Mouse (Mus musculus): ENCODE measurements around the gene Slc22a14. TPM values are rescaled to one million over a fixed set of nuclear protein-coding genes. Genes with fewer than 3 reads are reported as not detected.
A peak's percentile ranks its signal among the peaks of the same experiment; 100 is the strongest.

Gene Slc22a14
- total and polyA plus RNA-seq, 3 experiments: not detected

- no peak for DNase-seq (ENCODE audit: low read depth, low spot score)
- Histone ChIP-seq H3K27ac (ENCODE audit: control insufficient read depth, low read depth, low read length) (no peak overlapping the region), H3K9me3 (replicated peaks; ENCODE audit: insufficient read depth, low read length) (no peaks in the 10 kb centered on the region), H3K27me3 (ENCODE audit: control insufficient read depth in 1 of 2, insufficient read depth in 2 of 2, low read length in 2 of 2) (no peaks in the 10 kb centered on the region), H3K9ac (ENCODE audit: control insufficient read depth, low read depth, low read length, poor library complexity, severe bottlenecking) (no peak overlapping the region), H3K4me1 (ENCODE audit: control insufficient read depth in 1 of 2, insufficient read depth in 2 of 2, low read length in 2 of 2) (peaks cover 6 to 19% of the 10 kb centered on the region in 2 experiments), H3K36me3 (ENCODE audit: control insufficient read depth in 1 of 2, insufficient read depth in 2 of 2, low read length in 2 of 2) (peaks cover 0 to 8% of the 10 kb centered on the region in 2 experiments; a peak in 3 of 4 replicates), H3K79me2 (ENCODE audit: control insufficient read depth, insufficient read depth, low read length, poor library complexity) (no peaks in the 10 kb centered on the region), H3K4me3 (ENCODE audit: control insufficient read depth in 1 of 2, insufficient read depth in 1 of 2, low read depth in 2 of 2, low read length in 2 of 2) (no peak overlapping the region)
- TF ChIP-seq MAX (IDR thresholded peaks at IDR 0.05; ENCODE audit: low read length): no peak
Measured at GRCm38 (mm10) chr9:119363229-119363628, 2.1 kb downstream of the Slc22a14 start.

DNA sequence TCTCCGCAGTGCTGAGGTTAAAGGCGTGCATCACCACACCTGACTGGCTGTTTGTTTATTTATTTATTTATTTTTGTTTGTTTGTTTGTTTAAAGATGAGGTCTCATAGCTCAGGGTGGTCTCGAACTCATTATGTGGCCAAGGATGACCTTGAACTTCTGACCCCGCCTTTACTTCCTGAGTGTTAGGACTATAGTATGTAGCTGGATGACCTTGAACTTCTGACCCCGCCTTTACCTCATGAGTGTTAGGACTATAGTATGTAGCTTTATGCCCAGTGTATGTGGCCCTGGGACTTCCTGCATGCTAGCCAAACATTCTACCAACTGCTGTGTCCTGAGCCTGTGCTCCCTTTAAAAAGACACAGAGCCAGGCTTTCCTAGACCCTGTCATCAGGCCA, 3.9 kb downstream of the Slc22a14 start:
- TF ChIP-seq MAZ (IDR thresholded peaks at IDR 0.05; ENCODE audit: low read depth, low read length) (no peak), POLR2AphosphoS5 (IDR thresholded peaks at IDR 0.05; ENCODE audit: borderline replicate concordance, low read depth, low read length) (no peak)
- peaks cover 6 to 27% of the 10 kb centered on the region in 2 experiments for H3K4me1 ChIP-seq (ENCODE audit: control insufficient read depth in 1 of 2, insufficient read depth in 2 of 2, low read length in 2 of 2)
- no peak overlapping the region for H3K27ac ChIP-seq (ENCODE audit: control insufficient read depth, low read depth, low read length)
- DNase-seq (ENCODE audit: low read depth, low spot score): no peak
- peaks cover 0 to 8% of the 10 kb centered on the region in 2 experiments; a peak in 2 of 4 replicates for H3K36me3 ChIP-seq (ENCODE audit: control insufficient read depth in 1 of 2, insufficient read depth in 2 of 2, low read length in 2 of 2)
- H3K79me2 ChIP-seq (ENCODE audit: control insufficient read depth, insufficient read depth, low read length, poor library complexity): peaks cover 5% of the 10 kb centered on the region; the same call in 1 of the 2 replicates
- H3K9ac ChIP-seq (ENCODE audit: control insufficient read depth, low read depth, low read length, poor library complexity, severe bottlenecking): no peak overlapping the region
- H3K9me3 ChIP-seq (replicated peaks; ENCODE audit: insufficient read depth, low read length): no peaks in the 10 kb centered on the region
- no peaks in the 10 kb centered on the region for H3K27me3 ChIP-seq (ENCODE audit: control insufficient read depth in 1 of 2, insufficient read depth in 2 of 2, low read length in 2 of 2)
- H3K4me3 ChIP-seq (ENCODE audit: control insufficient read depth in 1 of 2, insufficient read depth in 1 of 2, low read depth in 2 of 2, low read length in 2 of 2): no peak overlapping the region

DNA sequence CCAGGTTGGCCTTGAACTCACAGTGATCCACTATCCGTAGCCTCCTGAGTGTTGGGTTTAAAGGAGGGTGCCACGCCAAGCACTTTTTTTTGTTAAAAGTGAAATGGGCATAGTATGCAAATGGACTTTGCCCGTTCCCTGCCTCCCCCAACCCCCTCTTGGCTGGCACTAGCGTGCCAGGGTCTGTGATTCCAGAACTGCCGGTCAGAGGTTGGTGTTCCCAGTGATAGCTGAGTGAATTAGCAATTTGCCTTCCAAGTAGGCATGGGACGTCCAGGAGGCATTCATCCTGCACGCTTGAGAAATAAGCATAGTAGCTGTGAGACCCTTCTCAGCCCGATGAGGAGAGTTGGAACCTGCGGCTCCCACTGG, 7.3 kb downstream of the Slc22a14 start:
- H3K27ac ChIP-seq (ENCODE audit: control insufficient read depth, low read depth, low read length): no peak overlapping the region
- TF ChIP-seq RCOR1 (IDR thresholded peaks at IDR 0.05; ENCODE audit: low read depth, low read length) (no peak), TCF12 (IDR thresholded peaks at IDR 0.05; ENCODE audit: low read depth, low read length) (no peak), KAT2A (conservative IDR thresholded peaks at IDR 0.05; ENCODE audit: low read depth, low read length) (no peak), POLR2A (IDR thresholded peaks at IDR 0.05; ENCODE audit: control insufficient read depth in 1 of 2, insufficient read depth in 1 of 2, low read depth in 1 of 2, low read length in 2 of 2, poor library complexity in 1 of 2) (no peak), ELF1 (IDR thresholded peaks at IDR 0.05; ENCODE audit: low read depth, low read length) (no peak), MYB (IDR thresholded peaks at IDR 0.05; ENCODE audit: low read depth, low read length) (no peak), JUND (IDR thresholded peaks at IDR 0.05; ENCODE audit: low read depth, low read length) (no peak), MEF2A (IDR thresholded peaks at IDR 0.05; ENCODE audit: extremely low read depth, insufficient replicate concordance, low read depth, low read length, poor library complexity, severe bottlenecking) (no peak), ZKSCAN1 (IDR thresholded peaks at IDR 0.05; ENCODE audit: low read depth, low read length) (no peak), E2F4 (IDR thresholded peaks at IDR 0.05; ENCODE audit: borderline replicate concordance, low read depth, low read length) (no peak), RAD21 (IDR thresholded peaks at IDR 0.05; ENCODE audit: low read depth, low read length) (no peak), USF2 (IDR thresholded peaks at IDR 0.05; ENCODE audit: borderline replicate concordance in 1 of 2, insufficient read depth in 1 of 2, low read depth in 1 of 2, low read length in 2 of 2) (no peak), BHLHE40 (IDR thresholded peaks at IDR 0.05; ENCODE audit: borderline replicate concordance, low read depth, low read length) (no peak), GATA1 (IDR thresholded peaks at IDR 0.05; ENCODE audit: low read depth, low read length) (no peak), MAX (IDR thresholded peaks at IDR 0.05; ENCODE audit: low read length) (no peak), UBTF (IDR thresholded peaks at IDR 0.05; ENCODE audit: borderline replicate concordance, insufficient read depth, low read depth, low read length) (no peak), MAFK (IDR thresholded peaks at IDR 0.05; ENCODE audit: borderline replicate concordance, low read depth, low read length) (no peak), ZNF384 (IDR thresholded peaks at IDR 0.05; ENCODE audit: low read depth, low read length) (no peak)
- H3K4me3 ChIP-seq (ENCODE audit: control insufficient read depth in 1 of 2, insufficient read depth in 1 of 2, low read depth in 2 of 2, low read length in 2 of 2): peak overlapping the region; percentile 66 to 93
- no peaks in the 10 kb centered on the region for H3K27me3 ChIP-seq (ENCODE audit: control insufficient read depth in 1 of 2, insufficient read depth in 2 of 2, low read length in 2 of 2)
- no peak for DNase-seq (ENCODE audit: low read depth, low spot score)
- no peaks in the 10 kb centered on the region for H3K36me3 ChIP-seq (ENCODE audit: control insufficient read depth in 1 of 2, insufficient read depth in 2 of 2, low read length in 2 of 2)
- H3K9ac ChIP-seq (ENCODE audit: control insufficient read depth, low read depth, low read length, poor library complexity, severe bottlenecking): peak overlapping the region; percentile 87
- H3K9me3 ChIP-seq (replicated peaks; ENCODE audit: insufficient read depth, low read length): no peaks in the 10 kb centered on the region
- H3K4me1 ChIP-seq (ENCODE audit: control insufficient read depth in 1 of 2, insufficient read depth in 2 of 2, low read length in 2 of 2): peaks cover 0 to 10% of the 10 kb centered on the region in 2 experiments; a peak in 1 of 4 replicates
- H3K79me2 ChIP-seq (ENCODE audit: control insufficient read depth, insufficient read depth, low read length, poor library complexity): peaks cover 5% of the 10 kb centered on the region; the same call in 1 of the 2 replicates
